8 mouse cellular contexts compared by ENCODE assay signal in genomic region chr11:84179226-84179953, GRCm38 (mm10). TPM values are rescaled to one million over a fixed set of nuclear protein-coding genes. Genes with fewer than 3 reads are reported as not detected.
DNase-seq lines count a peak whose midpoint lies in the region; ATAC-seq and TF ChIP-seq lines count a peak whose summit lies in the region.

No protein-coding gene starts in this region.

- H3K9me3 ChIP-seq in hindbrain, embryonic 10.5 days: no peaks in the 10 kb centered on the region
- H3K9me3 ChIP-seq in lung, embryonic 16.5 days (ENCODE audit: control insufficient read depth, low read length): no peaks in the 10 kb centered on the region

- peak; percentile 88 for ATAC-seq in frontal cortex, adult (ENCODE audit: low TSS enrichment)
- ATAC-seq in lung, embryonic 16.5 days (ENCODE audit: low read depth): peak; percentile 98

- H3K4me1 ChIP-seq in hindbrain, embryonic 10.5 days (replicated peaks): peaks cover 27% of the 10 kb centered on the region
- peaks cover 14% of the 10 kb centered on the region for H3K4me1 ChIP-seq in lung, embryonic 16.5 days (replicated peaks; ENCODE audit: control insufficient read depth, insufficient read depth, low read length)
- peaks cover 7% of the 10 kb centered on the region for H3K4me1 ChIP-seq in thymus, adult 2 months (replicated peaks; ENCODE audit: control insufficient read depth, insufficient read depth, low read length)

- TF ChIP-seq CTCF in thymus, adult 2 months (IDR thresholded peaks at IDR 0.05; ENCODE audit: borderline replicate concordance, control insufficient read depth, extremely low read depth, insufficient read depth, low read length, poor library complexity): peak; percentile 56; the same call in 1 of the 2 replicates

- H3K36me3 ChIP-seq in hindbrain, embryonic 10.5 days: 0 out of 2 replicates have a peak, but pooled peaks cover 4% of the 10 kb centered on the region
- no peaks in the 10 kb centered on the region for H3K36me3 ChIP-seq in lung, embryonic 16.5 days (ENCODE audit: control insufficient read depth, insufficient read depth, low read length)
- no peaks in the 10 kb centered on the region for H3K36me3 ChIP-seq in thymus, adult 2 months (ENCODE audit: control insufficient read depth, insufficient read depth, low read length)

- H3K4me3 ChIP-seq in hindbrain, embryonic 10.5 days: peak overlapping the region; percentile 83
- H3K4me3 ChIP-seq in lung, embryonic 16.5 days (ENCODE audit: low read length): peak overlapping the region; percentile 91
- H3K4me3 ChIP-seq in thymus, adult 2 months (ENCODE audit: control insufficient read depth, insufficient read depth, low read length): peak overlapping the region; percentile 90

- peak; percentile 99 for DNase-seq in Muller cell, postnatal 12 days (ENCODE audit: inconsistent ontology term)
- peak; percentile 94 for DNase-seq in cerebellum, adult 9-10 months
- DNase-seq in hindbrain, embryonic 10.5 days (ENCODE audit: low spot score): peak; percentile 97
- DNase-seq in layer of hippocampus, adult 9-11 months: peak; percentile 97
- peak; percentile 96 for DNase-seq in ovary, adult 18-20 months (ENCODE audit: low spot score)
- DNase-seq in thymus, adult 2 months: peak; percentile 86

- peak overlapping the region; percentile 97 for H3K27ac ChIP-seq in hindbrain, embryonic 10.5 days
- H3K27ac ChIP-seq in lung, embryonic 16.5 days (ENCODE audit: low read length): peak overlapping the region; percentile 94
- no peak overlapping the region for H3K27ac ChIP-seq in thymus, adult 2 months (ENCODE audit: control insufficient read depth, insufficient read depth, low read length)

- H3K27me3 ChIP-seq in hindbrain, embryonic 10.5 days (ENCODE audit: insufficient read depth, poor library complexity, severe bottlenecking): no peaks in the 10 kb centered on the region; the same call in 1 of the 2 replicates
- no peaks in the 10 kb centered on the region for H3K27me3 ChIP-seq in lung, embryonic 16.5 days (ENCODE audit: control insufficient read depth, insufficient read depth, low read depth, low read length)
- H3K27me3 ChIP-seq in thymus, adult 2 months (ENCODE audit: control insufficient read depth, insufficient read depth, low read length): no peaks in the 10 kb centered on the region

- peak overlapping the region; percentile 84 for H3K9ac ChIP-seq in lung, embryonic 16.5 days (ENCODE audit: low read length)

- under 1% methylated on average over 79 of the region's 85 CpGs for WGBS in hindbrain, embryonic 10.5 days
- under 1% methylated on average over 50 of the region's 85 CpGs for WGBS in lung, embryonic 16.5 days
- under 1% methylated on average over 69 of the region's 85 CpGs for WGBS in thymus, adult 2 months

- H3K4me2 ChIP-seq in lung, embryonic 16.5 days (ENCODE audit: low read depth, low read length): peak overlapping the region; percentile 84

- TF ChIP-seq POLR2A in thymus, adult 2 months (IDR thresholded peaks at IDR 0.05; ENCODE audit: control insufficient read depth, extremely low read depth, insufficient read depth, low read length, poor library complexity): no peak

RNA-seq across cellular contexts. Expression of gene Gm11437, which starts 12.1 kb away (rescaled TPM):
- 0.12 TPM in 1 of 2 replicates, not detected in the other for polyA plus RNA-seq in hindbrain, embryonic 10.5 days (2016; fragmentation: Nextera tagmentation; extraction: Ambion mirVana)
- polyA plus RNA-seq in lung, embryonic 16.5 days (2015; fragmentation: Nextera tagmentation; extraction: Ambion mirVana): not detected in 2 replicates
- polyA plus RNA-seq in thymus, adult 2 months (2012; rRNA removed): not detected in 2 replicates

RNA-seq across cellular contexts. Expression of gene Acaca, which starts 49.9 kb away (rescaled TPM):
- polyA plus RNA-seq in hindbrain, embryonic 10.5 days (2016; fragmentation: Nextera tagmentation; extraction: Ambion mirVana): 21.7 and 22.6 TPM in 2 replicates
- polyA plus RNA-seq in lung, embryonic 16.5 days (2015; fragmentation: Nextera tagmentation; extraction: Ambion mirVana): 11.2 and 11.3 TPM in 2 replicates
- 25.3 and 38.3 TPM in 2 replicates for polyA plus RNA-seq in thymus, adult 2 months (2012; rRNA removed)

RNA-seq across cellular contexts. Expression of gene Tada2a, which starts 50.0 kb away (rescaled TPM):
- 30.5 and 36.1 TPM in 2 replicates for polyA plus RNA-seq in hindbrain, embryonic 10.5 days (2016; fragmentation: Nextera tagmentation; extraction: Ambion mirVana)
- 31.6 and 32.4 TPM in 2 replicates for polyA plus RNA-seq in lung, embryonic 16.5 days (2015; fragmentation: Nextera tagmentation; extraction: Ambion mirVana)
- 6.4 and 6.7 TPM in 2 replicates for polyA plus RNA-seq in thymus, adult 2 months (2012; rRNA removed)
